Mouse (Mus musculus): ENCODE data around the gene Il9r. TPM values are rescaled to one million over a fixed set of nuclear protein-coding genes. Genes with fewer than 3 reads are reported as not detected.

The Il9r gene
- total RNA-seq, 1 experiment from 2014 or later = 12.8 TPM

- no peak for ATAC-seq (ENCODE audit: extremely low read depth, insufficient number of reproducible peaks, low FRiP score, poor library complexity, severe bottlenecking)
These were observed 28.3 kb upstream of the Il9r start for GRCm38 (mm10) chr11:32228292-32228845.

DNA sequence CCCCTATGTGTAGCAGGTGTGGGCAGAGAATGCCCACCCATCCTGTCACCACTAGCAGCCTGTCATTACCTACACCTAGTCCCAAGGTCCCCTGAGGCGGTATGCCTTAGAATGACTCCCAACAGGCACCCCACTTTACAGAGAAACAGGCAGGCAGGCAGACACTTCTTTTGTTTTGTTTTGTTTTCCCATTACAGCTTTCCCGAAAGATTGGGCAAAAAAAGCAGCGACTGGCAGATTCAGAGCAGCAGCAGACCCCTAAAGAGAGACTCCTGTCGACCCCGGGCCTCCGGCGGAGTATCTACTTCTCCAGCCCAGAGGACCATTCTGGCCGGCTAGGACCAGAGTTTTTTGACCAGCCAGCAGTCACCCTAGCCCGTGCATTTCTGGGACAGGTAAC is 27.5 kb upstream of the Il9r start:
- no peak for ATAC-seq (ENCODE audit: extremely low read depth, insufficient number of reproducible peaks, low FRiP score, poor library complexity, severe bottlenecking)

DNA sequence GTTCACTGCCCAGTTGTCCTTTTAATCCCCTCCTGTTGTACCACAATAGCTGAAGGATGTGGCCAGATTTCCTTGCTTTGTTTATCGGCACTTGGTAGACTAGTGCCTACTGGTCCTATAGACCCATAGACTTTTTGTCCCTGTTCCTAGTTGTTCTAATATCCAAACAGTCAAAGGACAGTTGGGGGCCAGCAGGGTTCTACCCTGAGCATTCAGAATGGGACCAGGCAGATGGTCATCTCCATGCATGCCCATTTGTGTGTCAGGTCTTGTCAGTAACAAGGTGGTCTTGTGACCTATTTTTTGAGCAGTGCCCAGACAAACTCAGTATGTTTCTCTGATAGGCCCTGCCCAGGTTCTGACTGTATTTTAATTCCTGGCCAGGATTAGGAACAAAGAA is 27.0 kb upstream of the Il9r start:
- no peak for ATAC-seq (ENCODE audit: extremely low read depth, insufficient number of reproducible peaks, low FRiP score, poor library complexity, severe bottlenecking)

GRCm38 (mm10) chr11:32226124-32226871 is 26.2 kb upstream of the Il9r start, which contains the start of gene Mpg:
Mpg (plus strand) TSS chr11:32226505.
- peak; percentile 74 for ATAC-seq (ENCODE audit: extremely low read depth, insufficient number of reproducible peaks, low FRiP score, poor library complexity, severe bottlenecking)

DNA sequence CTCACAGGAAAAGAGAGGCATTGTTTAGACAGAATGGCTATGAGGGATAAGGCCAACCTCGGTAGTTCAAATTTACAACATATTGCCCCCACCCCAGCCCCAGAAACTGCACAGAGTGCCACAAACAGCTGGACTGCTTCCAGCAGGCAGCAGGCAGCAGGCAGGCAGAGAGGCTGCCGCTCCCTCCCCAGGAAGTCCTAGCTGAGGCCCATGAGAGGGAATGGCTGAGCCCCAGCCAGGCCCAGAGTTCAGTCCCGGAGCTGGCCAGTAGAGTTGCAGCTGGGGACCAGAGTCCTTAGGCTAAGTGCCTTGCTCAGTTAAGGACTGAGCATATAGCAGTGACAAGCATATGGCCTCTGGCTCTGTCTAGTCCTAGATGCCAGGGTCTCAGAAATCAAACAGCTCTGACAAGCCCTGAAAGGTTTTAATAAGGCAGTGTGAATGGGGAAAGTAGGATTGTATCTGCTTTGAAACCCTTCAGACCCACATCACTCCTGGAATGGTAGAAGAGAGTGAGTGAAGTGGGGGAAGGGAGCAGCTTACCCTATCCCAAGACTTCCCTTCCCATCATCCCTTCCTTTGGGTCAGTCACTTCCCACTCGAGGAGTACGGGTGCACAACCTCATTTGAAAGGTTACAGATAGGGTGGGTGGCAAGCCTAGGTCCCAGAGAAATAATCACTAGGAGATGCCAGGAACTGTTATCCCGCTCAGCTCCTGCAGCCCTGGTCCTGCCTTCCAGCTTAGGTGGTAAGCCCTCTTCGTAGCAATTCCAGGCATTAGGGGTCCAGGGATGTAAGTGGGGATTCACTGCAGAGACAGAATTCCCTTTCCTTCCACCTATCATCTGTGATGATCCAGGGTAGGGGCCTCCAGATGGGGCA is 25.4 kb upstream of the Il9r start:
- ATAC-seq (ENCODE audit: extremely low read depth, insufficient number of reproducible peaks, low FRiP score, poor library complexity, severe bottlenecking) = no peak

GRCm38 (mm10) chr11:32224468-32225139 is 24.5 kb upstream of the Il9r start:
- no peak for ATAC-seq (ENCODE audit: extremely low read depth, insufficient number of reproducible peaks, low FRiP score, poor library complexity, severe bottlenecking)

DNA sequence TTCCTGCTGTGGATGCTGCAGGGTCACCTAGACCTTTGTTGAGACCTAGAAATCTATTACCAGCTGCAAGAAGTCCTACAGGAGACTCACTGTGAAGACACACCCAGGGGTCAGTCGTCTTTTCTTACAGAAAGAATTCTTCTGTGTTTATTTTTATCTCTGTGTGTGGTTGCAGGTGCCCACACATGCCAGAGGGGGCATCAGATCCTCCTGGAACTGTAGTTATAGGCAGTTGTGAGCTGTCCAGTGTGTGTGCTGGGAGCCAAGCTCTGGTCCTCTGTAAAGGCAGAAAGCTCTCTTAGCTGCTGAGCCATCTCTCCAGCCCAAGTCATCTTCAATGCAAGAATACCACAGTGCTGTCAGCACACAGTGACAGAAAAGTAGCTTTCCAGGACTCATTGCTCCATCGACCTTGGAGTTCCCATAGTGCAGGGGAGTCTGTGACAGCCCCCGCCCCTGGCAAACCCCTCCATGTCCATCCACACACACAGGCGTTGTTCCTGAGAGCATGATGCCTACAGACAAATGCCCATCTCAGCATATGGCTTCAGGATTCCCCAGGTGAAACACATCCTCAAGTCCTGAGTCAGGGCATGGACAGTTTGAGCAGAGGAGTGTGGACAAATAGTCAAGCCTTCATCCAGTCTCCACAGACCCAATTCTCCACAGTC is 23.4 kb upstream of the Il9r start:
- ATAC-seq (ENCODE audit: extremely low read depth, insufficient number of reproducible peaks, low FRiP score, poor library complexity, severe bottlenecking) = no peak

GRCm38 (mm10) chr11:32222570-32223194 is 22.6 kb upstream of the Il9r start:
- no peak for ATAC-seq (ENCODE audit: extremely low read depth, insufficient number of reproducible peaks, low FRiP score, poor library complexity, severe bottlenecking)

DNA sequence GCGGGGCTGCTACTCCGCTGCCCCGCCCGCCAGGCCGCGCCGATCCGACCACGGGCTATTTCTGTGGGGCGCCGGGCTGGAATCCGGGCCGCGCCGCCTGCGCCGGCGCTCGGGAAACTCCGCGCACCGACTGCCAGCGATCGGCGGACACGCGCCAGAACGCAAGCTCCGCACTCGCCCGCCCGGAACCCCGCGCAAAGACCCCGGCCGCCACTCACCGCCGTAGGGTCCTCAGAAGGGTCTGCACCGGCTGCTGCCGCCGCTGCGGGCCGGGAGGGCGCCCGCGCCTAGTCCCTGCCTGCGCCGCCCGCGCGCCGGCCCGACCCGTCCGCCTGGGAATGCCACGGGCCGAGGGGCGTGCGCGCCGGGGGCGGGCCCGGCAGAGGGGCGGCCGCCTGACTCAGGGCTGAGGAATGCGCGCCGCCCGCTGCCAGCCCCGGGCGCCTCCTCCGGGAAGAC is 21.9 kb upstream of the Il9r start, which contains the start of gene Rhbdf1:
Rhbdf1 (minus strand) TSS at position 350 of the 459 bp plus-strand sequence.
- ATAC-seq (ENCODE audit: extremely low read depth, insufficient number of reproducible peaks, low FRiP score, poor library complexity, severe bottlenecking) = no peak

GRCm38 (mm10) chr11:32221225-32221950 is 21.3 kb upstream of the Il9r start:
- ATAC-seq (ENCODE audit: extremely low read depth, insufficient number of reproducible peaks, low FRiP score, poor library complexity, severe bottlenecking) = no peak

DNA sequence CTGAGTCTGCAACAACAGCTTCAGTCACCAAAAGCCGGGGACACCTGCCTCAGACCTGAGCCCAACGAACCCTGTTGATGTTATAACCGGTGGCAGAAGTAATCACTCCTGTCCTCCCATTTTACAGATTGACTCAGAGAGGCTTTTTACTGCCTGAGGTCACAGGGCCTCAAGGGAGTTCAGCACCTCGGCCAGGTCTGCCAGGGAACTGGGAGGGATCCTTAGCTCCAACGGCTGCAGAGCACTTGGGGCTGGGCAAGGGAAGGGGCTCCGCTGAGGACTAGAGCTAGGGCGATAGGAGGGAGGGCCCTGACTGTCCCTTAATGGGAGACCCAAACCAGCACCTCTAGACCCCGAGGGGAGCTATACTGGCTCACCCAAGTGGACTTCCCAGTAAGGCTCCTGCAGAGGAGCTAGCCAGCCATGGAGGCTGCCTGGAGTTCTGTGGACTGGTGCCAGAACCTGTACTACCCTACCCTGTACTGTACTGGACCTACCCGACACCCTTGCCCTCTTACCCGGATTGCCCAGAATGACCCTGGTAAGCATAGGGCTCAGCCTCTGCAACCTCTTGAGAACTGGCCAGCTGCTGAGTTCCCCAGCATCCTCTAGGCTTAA is 20.6 kb upstream of the Il9r start:
- ATAC-seq (ENCODE audit: extremely low read depth, insufficient number of reproducible peaks, low FRiP score, poor library complexity, severe bottlenecking) = no peak

GRCm38 (mm10) chr11:32219287-32219686 is 19.2 kb upstream of the Il9r start:
- no peak for ATAC-seq (ENCODE audit: extremely low read depth, insufficient number of reproducible peaks, low FRiP score, poor library complexity, severe bottlenecking)

DNA sequence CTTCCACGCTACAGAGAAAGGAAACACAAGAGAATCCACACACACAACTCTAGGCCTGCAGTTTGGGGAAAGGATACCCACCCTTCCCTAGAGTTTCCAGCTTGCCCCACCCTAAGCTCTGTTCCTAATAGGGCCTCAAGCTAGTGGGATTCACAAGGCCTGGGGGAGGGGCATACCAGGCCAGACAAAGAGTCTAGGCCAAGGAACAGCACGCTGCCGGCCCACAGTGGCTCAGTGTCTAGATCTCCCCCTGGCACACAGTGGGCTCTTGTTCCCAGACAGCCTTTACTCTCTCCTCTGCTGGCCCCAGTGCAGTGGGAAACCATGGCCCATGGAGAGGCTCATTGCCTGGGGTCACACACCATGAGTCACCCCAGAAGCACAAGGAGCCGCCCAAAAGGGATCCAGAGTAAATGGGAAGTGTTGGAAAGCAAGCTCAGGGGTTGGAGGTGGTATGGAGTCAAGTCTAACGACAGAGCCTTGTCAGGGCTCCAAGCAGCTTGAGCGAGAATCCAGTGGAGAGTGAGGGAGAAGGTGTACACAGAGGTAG is 18.5 kb upstream of the Il9r start:
- ATAC-seq (ENCODE audit: extremely low read depth, insufficient number of reproducible peaks, low FRiP score, poor library complexity, severe bottlenecking) = no peak

GRCm38 (mm10) chr11:32216851-32217250 is 16.8 kb upstream of the Il9r start:
- peak; percentile 68 for ATAC-seq (ENCODE audit: extremely low read depth, insufficient number of reproducible peaks, low FRiP score, poor library complexity, severe bottlenecking)

DNA sequence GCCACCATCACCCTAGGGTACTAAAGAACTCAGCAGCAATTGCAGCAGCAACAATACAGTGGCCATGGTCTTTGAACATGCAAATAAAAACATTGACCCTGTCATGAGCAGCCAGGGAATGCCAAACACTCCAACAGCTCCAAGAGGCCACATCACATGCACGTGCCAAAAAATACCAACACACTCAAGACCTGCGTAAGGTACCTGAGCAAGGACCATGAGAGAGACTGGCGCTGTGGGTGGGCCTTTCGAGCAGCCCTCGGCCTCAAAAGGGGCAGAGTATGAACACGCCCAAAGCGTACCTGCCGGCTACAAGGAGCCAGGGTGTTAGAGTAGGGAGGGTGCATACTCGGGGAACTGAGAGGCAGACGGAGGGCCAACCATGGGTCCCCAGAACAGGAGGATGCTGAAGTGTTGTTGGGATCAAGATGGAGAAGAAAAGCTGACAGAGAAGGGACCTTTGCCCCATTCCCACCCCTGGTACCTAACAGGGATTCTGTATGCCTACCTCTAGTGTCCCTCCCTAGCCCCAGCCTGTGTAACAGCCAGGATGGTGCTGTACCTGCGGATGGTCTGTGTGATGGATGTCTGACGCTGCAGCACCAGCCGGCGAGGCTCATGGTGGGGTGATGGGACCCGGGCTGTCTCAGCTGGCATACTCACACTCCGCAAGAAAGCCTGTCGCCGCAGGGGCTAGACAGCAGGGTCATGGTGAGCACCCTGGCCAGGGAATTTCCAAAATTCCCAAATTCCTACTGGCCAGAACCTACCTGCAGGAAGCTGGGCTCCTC is 15.5 kb upstream of the Il9r start:
- ATAC-seq (ENCODE audit: extremely low read depth, insufficient number of reproducible peaks, low FRiP score, poor library complexity, severe bottlenecking) = no peak

DNA sequence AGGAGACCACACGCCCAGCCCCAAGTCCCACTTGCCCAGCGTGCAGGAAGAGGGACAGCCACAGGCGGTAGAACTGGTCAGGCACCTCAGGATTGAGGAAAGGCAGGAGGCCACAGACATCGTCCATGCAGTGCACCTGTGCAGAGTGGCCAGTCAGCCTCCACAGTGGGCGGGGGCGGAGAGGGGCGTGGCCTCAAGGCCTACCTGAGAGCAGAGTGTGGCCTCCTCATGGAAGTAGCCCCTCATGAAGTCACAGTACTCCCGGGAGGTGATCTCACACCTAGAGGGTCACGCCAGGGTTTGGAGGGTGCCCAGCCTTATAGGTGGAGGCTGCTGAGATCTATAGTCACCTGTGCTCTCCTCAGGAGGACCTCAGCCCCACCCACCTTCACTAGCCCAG is 10.5 kb upstream of the Il9r start:
- no peak for ATAC-seq (ENCODE audit: extremely low read depth, insufficient number of reproducible peaks, low FRiP score, poor library complexity, severe bottlenecking)

All from neutrophil, adult 5-6 weeks (primary cell).